Mouse (Mus musculus) left cerebral cortex, adult 9 months (tissue): Measurements from ENCODE around the gene H2-Eb1.
"Not testable (repeated sequence)": the region's sequence is repeated elsewhere in the genome, so short reads cannot be mapped to it uniquely, and the experiment has no call there.

Source experiments
- DNase-seq, 2 experiments: peaks; one replicate each; pipeline ENCODE4 v3.0.0; 2022; ENCODE audit warnings: low spot score in 2 of 2

Gene H2-Eb1

DNA sequence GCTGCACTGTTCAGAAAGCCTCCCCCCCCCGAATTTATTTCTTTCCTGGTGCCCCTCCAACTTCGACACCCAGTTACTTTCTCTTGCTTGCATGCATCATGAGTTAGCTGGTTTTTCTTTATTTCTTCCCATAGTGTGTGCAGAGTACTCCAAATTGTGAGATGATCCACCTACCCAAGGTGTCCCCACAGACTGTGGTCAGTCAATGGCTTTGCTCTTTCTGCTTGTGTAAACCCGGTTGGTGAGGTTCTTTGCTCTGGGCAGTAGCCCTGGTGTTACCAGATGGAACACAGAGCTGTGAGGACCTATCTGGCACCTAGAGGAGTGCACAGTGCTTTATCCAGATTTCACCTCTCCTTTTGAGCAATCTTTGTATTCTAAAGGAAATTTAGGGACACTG is 17.5 kb upstream of the H2-Eb1 start:
- DNase-seq, result no peak

- DNase-seq, result peak; percentile 39 to 88
Observed at GRCm38 (mm10) chr17:34291609-34292008, 14.1 kb upstream of the H2-Eb1 start.

DNA sequence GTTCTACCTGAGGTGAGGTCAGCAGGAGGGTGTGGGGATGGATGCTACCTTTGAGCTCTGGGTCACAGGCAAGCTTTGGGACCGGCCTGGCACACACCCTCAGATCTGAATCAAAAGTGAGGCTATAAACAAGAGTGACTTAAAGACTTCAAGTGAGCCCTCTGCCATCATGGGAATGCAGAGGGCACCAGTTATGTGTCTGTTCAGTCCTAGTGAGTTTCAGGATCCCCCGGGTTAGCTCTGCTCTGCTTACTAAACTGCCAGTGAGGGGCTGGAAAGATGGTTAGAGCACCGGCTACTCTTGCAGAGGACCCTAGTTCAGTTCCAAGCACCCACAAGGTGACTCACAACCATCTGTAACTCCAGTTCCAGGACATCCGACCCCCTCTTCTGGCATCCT is 13.1 kb upstream of the H2-Eb1 start:
- DNase-seq, result no peak

GRCm38 (mm10) chr17:34293533-34293932 is 12.1 kb upstream of the H2-Eb1 start:
- DNase-seq, result no peak

GRCm38 (mm10) chr17:34294249-34294648 is 11.4 kb upstream of the H2-Eb1 start:
- DNase-seq, result no peak

- no peak for DNase-seq
Observed at GRCm38 (mm10) chr17:34295307-34295706, 10.4 kb upstream of the H2-Eb1 start.

- peak; percentile 19 to 71 for DNase-seq
Observed at GRCm38 (mm10) chr17:34295891-34296794, 9.5 kb upstream of the H2-Eb1 start.

- no peak for DNase-seq
Observed at GRCm38 (mm10) chr17:34299356-34299755, 6.3 kb upstream of the H2-Eb1 start.

GRCm38 (mm10) chr17:34300071-34300470 is 5.6 kb upstream of the H2-Eb1 start:
- no peak for DNase-seq

GRCm38 (mm10) chr17:34300691-34301566 is 4.7 kb upstream of the H2-Eb1 start:
- no peak for DNase-seq

DNA sequence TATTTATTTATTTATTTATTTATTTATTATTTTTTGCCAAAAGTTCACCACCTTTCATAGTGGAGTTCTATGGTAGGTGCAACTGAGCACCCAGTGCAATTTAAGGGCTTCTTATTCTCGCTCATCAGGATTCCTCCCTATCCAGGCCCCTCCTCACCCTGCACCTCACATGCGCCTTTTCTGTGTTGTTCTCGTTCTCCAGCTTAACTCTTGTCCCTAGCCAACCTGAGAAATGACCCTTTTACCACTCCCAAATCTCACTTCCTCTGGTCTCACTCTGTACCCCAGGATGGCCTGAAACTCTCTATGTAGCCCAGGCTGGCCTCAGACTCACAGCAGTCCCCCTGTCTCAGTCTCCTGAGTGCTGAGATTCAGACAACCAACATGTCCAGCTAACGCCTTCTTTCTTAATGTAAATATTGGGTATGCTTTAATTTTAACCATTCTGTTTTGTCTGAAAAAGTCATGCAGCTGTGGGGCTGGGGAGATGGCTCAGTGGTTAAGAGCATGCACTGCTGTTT is 3.9 kb upstream of the H2-Eb1 start:
- DNase-seq, result no peak

- DNase-seq, result no peak
Observed at GRCm38 (mm10) chr17:34303789-34304188, 1.9 kb upstream of the H2-Eb1 start.

DNA sequence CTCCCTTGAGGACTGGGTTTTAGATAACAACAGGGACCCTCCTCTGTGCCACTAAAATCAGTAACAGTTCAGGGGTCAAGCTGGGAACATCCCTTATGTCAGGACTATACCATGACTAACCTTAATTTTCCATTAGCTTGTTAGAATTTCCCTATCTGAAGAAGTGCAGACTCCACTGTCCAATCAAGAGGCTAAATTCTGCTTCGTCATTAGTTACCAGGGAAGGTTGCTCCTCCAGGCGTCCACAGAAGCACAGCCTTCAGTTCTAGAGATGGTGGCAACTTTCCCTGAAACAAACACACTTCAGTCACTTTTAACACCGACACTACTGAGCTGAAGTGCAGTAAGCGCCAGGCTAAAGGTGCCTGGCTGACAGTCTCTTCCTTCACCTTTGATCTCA is 916 bp upstream of the H2-Eb1 start:
- DNase-seq, result peak; percentile 38 to 87

GRCm38 (mm10) chr17:34306407-34306806 is 740 bp downstream of the H2-Eb1 start:
- no peak for DNase-seq

- no peak for DNase-seq
Observed at GRCm38 (mm10) chr17:34307216-34307615, 1.5 kb downstream of the H2-Eb1 start.

- no peak for DNase-seq
Observed at GRCm38 (mm10) chr17:34308161-34308560, 2.5 kb downstream of the H2-Eb1 start.

DNA sequence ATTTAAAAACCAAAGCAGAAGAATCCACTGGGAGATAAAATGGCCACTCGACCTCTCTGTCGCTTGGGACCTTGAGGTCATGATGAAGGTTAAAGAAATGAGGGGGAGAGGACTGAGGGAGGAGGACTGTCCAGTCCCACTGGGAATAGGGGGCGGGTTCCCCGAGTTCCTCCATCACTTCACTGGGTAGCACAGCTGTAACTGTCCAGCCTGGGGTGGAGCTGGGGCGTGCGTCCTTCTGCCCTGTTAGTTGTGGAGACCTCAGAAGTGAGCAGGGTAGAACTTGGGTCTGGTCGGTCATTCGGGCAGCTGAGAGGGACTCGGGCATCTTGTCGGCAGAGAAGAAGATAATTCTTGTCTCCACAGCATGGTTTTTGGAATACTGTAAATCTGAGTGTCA is 3.6 kb downstream of the H2-Eb1 start:
- DNase-seq, result no peak

- peak in 1 of 2 experiments; percentile 64 for DNase-seq
Observed at GRCm38 (mm10) chr17:34309683-34310385, 4.2 kb downstream of the H2-Eb1 start.

GRCm38 (mm10) chr17:34310526-34310925 is 4.9 kb downstream of the H2-Eb1 start:
- DNase-seq, result not testable (repeated sequence)

DNA sequence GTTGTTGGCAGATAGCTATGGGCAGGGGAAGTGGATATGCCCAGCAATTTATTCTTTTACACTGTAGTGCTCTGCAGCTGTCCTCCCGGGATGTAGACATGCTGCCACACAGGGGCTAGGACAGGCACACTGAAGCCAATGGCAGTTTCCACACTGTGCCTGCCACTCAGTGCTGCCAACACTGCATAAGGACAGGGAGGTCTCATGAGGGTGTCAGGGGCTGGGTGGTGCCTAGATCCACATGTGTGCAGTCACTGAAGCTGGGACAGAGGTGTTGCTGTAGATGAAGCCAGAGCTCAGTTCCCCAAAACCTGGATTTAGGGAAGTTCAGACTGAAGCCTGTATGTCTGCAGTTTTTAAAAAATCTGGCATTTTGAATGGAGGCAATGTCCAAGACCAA is 6.5 kb downstream of the H2-Eb1 start:
- DNase-seq, result no peak

GRCm38 (mm10) chr17:34313393-34313792 is 7.7 kb downstream of the H2-Eb1 start:
- DNase-seq, result peak in 1 of 2 experiments; percentile 72

GRCm38 (mm10) chr17:34314286-34314685 is 8.6 kb downstream of the H2-Eb1 start:
- DNase-seq, result no peak
